Mouse (Mus musculus) CH12.LX (cell line): ENCODE measurements around the gene Tuba8. TPM values are rescaled to one million over a fixed set of nuclear protein-coding genes. Genes with fewer than 3 reads are reported as not detected.

Experiments used
- DNase-seq: peaks from one replicate; pipeline ENCODE4 v3.0.0-alpha.2; 2013; ENCODE audit errors: extremely low read depth
- H3K27ac ChIP-seq: 2 replicates; pipeline ENCODE4 v1.5.1; 2012; ENCODE audit warnings: low read depth, mild to moderate bottlenecking, control low read depth, moderate library complexity; ENCODE audit not compliant: insufficient read depth
- H3K27me3 ChIP-seq: replicated peaks from 2 replicates; pipeline ENCODE3; 2012; ENCODE audit warnings: inconsistent platforms
- H3K36me3 ChIP-seq, 2 experiments: replicated peaks in 1 of 2; 2 replicates each; pipeline versions ENCODE3 to v1.6.1; 2012; ENCODE audit warnings: inconsistent platforms in 1 of 2, low read length in 1 of 2, mild to moderate bottlenecking in 1 of 2, mixed read lengths in 1 of 2, moderate library complexity in 1 of 2; ENCODE audit not compliant: control insufficient read depth in 1 of 2, insufficient read depth in 1 of 2
- H3K4me1 ChIP-seq, 2 experiments: 2 replicates each; pipeline ENCODE4 v1.6.1; 2012; ENCODE audit warnings: inconsistent platforms in 1 of 2, moderate library complexity in 1 of 2; ENCODE audit not compliant: insufficient read depth in 2 of 2, control insufficient read depth in 1 of 2
- H3K4me2 ChIP-seq: 2 replicates; pipeline ENCODE4 v1.6.1; 2012; ENCODE audit warnings: low read depth, mild to moderate bottlenecking, control low read depth; ENCODE audit not compliant: poor library complexity, insufficient read depth, severe bottlenecking
- H3K4me3 ChIP-seq, 3 experiments: fragments of 150-350 bp in 1 of 3; sonication (generic) in 1 of 3; replicated peaks in 1 of 3; 2 replicates each; pipeline versions ENCODE3 to v1.5.1; 2011 to 2012; ENCODE audit warnings: low read depth in 2 of 3, low read length in 2 of 3, mild to moderate bottlenecking in 2 of 3, moderate library complexity in 2 of 3, control low read depth in 1 of 3, improper control_type of control experiment in 1 of 3, inconsistent platforms in 1 of 3, mixed read lengths in 1 of 3; ENCODE audit not compliant: poor library complexity in 1 of 3
- H3K79me2 ChIP-seq: replicated peaks from 2 replicates; pipeline ENCODE4 v1.6.1; 2012; ENCODE audit warnings: mild to moderate bottlenecking, moderate library complexity; ENCODE audit not compliant: control insufficient read depth, poor library complexity, insufficient read depth, severe bottlenecking; ENCODE audit errors: extremely low read depth
- H3K9ac ChIP-seq: 2 replicates; pipeline ENCODE4 v1.6.1; 2012; ENCODE audit warnings: low read depth, mild to moderate bottlenecking, control low read depth, moderate library complexity; ENCODE audit not compliant: insufficient read depth
- H3K9me3 ChIP-seq: replicated peaks from 2 replicates; pipeline ENCODE3; 2012; ENCODE audit warnings: low read length, inconsistent platforms, mixed read lengths
- CTCF ChIP-seq, 2 experiments: IDR thresholded peaks in 1 of 2; conservative IDR thresholded peaks in 1 of 2; 2 replicates each; pipeline ENCODE4 v1.5.1; 2011 to 2012; ENCODE audit warnings: low read depth in 2 of 2, low read length in 2 of 2, improper control_type of control experiment in 1 of 2, inconsistent platforms in 1 of 2, mild to moderate bottlenecking in 1 of 2, moderate library complexity in 1 of 2
- E2F4 ChIP-seq: IDR thresholded peaks from 2 replicates; pipeline ENCODE4 v1.6.1; 2011; ENCODE audit warnings: low read depth, low read length, improper control_type of control experiment; ENCODE audit not compliant: insufficient replicate concordance
- EP300 ChIP-seq: IDR thresholded peaks from 2 replicates; pipeline ENCODE4 v1.6.1; 2011; ENCODE audit warnings: low read length, improper control_type of control experiment
- ETS1 ChIP-seq: conservative IDR thresholded peaks from 2 replicates; pipeline ENCODE4 v1.6.1; 2012; ENCODE audit warnings: low read depth, mild to moderate bottlenecking, inconsistent platforms, low read length, improper control_type of control experiment, moderate library complexity
- IRF4 ChIP-seq: IDR thresholded peaks from 2 replicates; pipeline ENCODE4 v1.6.1; 2014; ENCODE audit warnings: low read depth, mild to moderate bottlenecking, inconsistent platforms, low read length, improper control_type of control experiment
- JUN ChIP-seq: IDR thresholded peaks from 2 replicates; pipeline ENCODE4 v1.6.1; 2011; ENCODE audit warnings: low read depth, mild to moderate bottlenecking, low read length, improper control_type of control experiment, moderate library complexity; ENCODE audit not compliant: insufficient read depth
- JUND ChIP-seq: conservative IDR thresholded peaks from 2 replicates; pipeline ENCODE4 v1.6.1; 2011; ENCODE audit warnings: low read depth, low read length, improper control_type of control experiment
- MXI1 ChIP-seq: IDR thresholded peaks from 2 replicates; pipeline ENCODE4 v1.6.1; 2011; ENCODE audit warnings: mild to moderate bottlenecking, low read depth, low read length, improper control_type of control experiment
- NELFE ChIP-seq: IDR thresholded peaks from 2 replicates; pipeline ENCODE4 v1.6.1; 2011; ENCODE audit warnings: low read depth, low read length, improper control_type of control experiment
- NRF1 ChIP-seq: IDR thresholded peaks from 2 replicates; pipeline ENCODE4 v1.6.1; 2014; ENCODE audit warnings: low read depth, mild to moderate bottlenecking, inconsistent platforms, low read length, improper control_type of control experiment, moderate library complexity
- RCOR1 ChIP-seq: conservative IDR thresholded peaks from 2 replicates; pipeline ENCODE4 v1.6.1; 2012; ENCODE audit warnings: low read depth, mild to moderate bottlenecking, inconsistent platforms, low read length, improper control_type of control experiment
- SMC3 ChIP-seq: IDR thresholded peaks from 2 replicates; pipeline ENCODE4 v1.6.1; 2011; ENCODE audit warnings: low read depth, low read length, improper control_type of control experiment
- TBP ChIP-seq: conservative IDR thresholded peaks from 2 replicates; pipeline ENCODE4 v1.6.1; 2011; ENCODE audit warnings: low read depth, low read length, improper control_type of control experiment
- TCF12 ChIP-seq: IDR thresholded peaks from 2 replicates; pipeline ENCODE4 v1.6.1; 2014; ENCODE audit warnings: low read depth, mild to moderate bottlenecking, inconsistent platforms, low read length, improper control_type of control experiment
- UBTF ChIP-seq: IDR thresholded peaks from 2 replicates; pipeline ENCODE4 v1.6.1; 2012; ENCODE audit warnings: low read depth, mild to moderate bottlenecking, inconsistent platforms, low read length, improper control_type of control experiment, moderate library complexity
- USF1 ChIP-seq: IDR thresholded peaks from 2 replicates; pipeline ENCODE4 v1.6.1; 2014; ENCODE audit warnings: low read depth, mild to moderate bottlenecking, inconsistent platforms, low read length, improper control_type of control experiment
- USF2 ChIP-seq: conservative IDR thresholded peaks from 2 replicates; pipeline ENCODE4 v1.6.1; 2011; ENCODE audit warnings: low read depth, low read length, improper control_type of control experiment
- ZKSCAN1 ChIP-seq: IDR thresholded peaks from 2 replicates; pipeline ENCODE4 v1.6.1; 2012; ENCODE audit warnings: low read depth, inconsistent platforms, low read length, improper control_type of control experiment, borderline replicate concordance
- ZMIZ1 ChIP-seq: IDR thresholded peaks from 2 replicates; pipeline ENCODE4 v1.6.1; 2012; ENCODE audit warnings: low read depth, mild to moderate bottlenecking, inconsistent platforms, low read length, improper control_type of control experiment
- dilution Hi-C: fragments of 300-500 bp; cut with MboI; formaldehyde crosslinking; loops from 2 replicates; pipeline ENCODE4 v1.14.3; 2020; ENCODE audit warnings: low sequenced_read_pairs; ENCODE audit not compliant: extremely low pct_unique_long_range_greater_than_20kb, extremely low pct_ligation_motif_present
- in situ Hi-C: fragments of 300-500 bp; cut with MboI; formaldehyde crosslinking; loops from 3 replicates; pipeline ENCODE4 v1.14.3; 2019; ENCODE audit warnings: low sequenced_read_pairs, low pct_ligation_motif_present, low pct_unique_long_range_greater_than_20kb, mixed read lengths
- polyA plus RNA-seq: library from polyadenylated mRNA; unstranded; fragments of >175 nt; gene quantifications from 2 replicates; pipeline ENCODE4 v1.2.1, GENCODE M21; 2012; ENCODE audit warnings: low read depth; ENCODE audit not compliant: insufficient read length
- total RNA-seq, 2 experiments: library from RNA; depleted of rRNA; stranded (reverse); fragments of 300-350 nt in 1 of 2; fragments of >200 nt in 1 of 2; gene quantifications; 2 replicates each; pipeline ENCODE4 v1.2.3; 2012 to 2014

Gene Tuba8
- total and polyA plus RNA-seq, 3 experiments, result not detected

DNA sequence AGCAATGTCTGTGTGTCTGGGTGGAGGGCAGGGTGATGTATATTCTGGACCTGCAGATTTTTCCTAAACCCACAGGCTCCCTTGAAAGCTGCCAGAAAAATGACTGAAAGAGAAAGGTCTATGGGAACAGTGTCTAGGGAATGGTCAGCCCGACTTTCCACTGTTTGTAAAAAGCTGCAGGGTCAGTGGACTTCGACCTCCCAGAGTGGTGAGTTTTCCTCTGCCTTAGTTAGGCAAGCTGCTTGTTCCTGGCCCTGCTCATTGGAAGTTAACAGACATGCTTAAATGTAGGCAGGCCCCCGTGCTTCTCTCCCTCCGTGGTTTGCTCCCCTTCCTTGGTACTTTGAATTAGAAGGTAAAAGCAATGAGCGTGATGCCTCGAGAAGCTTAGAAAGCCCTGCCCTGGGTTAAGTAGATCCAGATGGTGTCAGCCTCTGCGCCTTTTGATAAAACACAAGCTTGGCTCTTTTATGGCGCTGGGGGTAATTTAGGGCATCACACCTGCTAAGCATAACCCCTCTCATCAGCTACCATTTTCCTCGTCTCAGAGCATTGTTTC, 12.6 kb upstream of the Tuba8 start:
- dilution Hi-C loops (no loop called here), in situ Hi-C loops (no loop called here)
- Histone ChIP-seq H3K79me2 (no peaks in the 10 kb centered on the region), H3K9ac (no peak overlapping the region), H3K27ac (no peak overlapping the region), H3K36me3 (peaks cover 0 to 13% of the 10 kb centered on the region in 2 experiments), H3K4me1 (peaks cover 29 to 42% of the 10 kb centered on the region in 2 experiments), H3K27me3 (no peaks in the 10 kb centered on the region), H3K4me2 (no peak overlapping the region), H3K9me3 (no peaks in the 10 kb centered on the region), H3K4me3 (no peak overlapping the region)
- no peak for DNase-seq
- TF ChIP-seq CTCF (conservative IDR thresholded peaks at IDR 0.05 in 1 of 2, IDR thresholded peaks at IDR 0.05 in 1 of 2; ENCODE audit: low read depth in 2 of 2, low read length in 2 of 2) (no peak), TCF12 (no peak), NRF1 (no peak), ZMIZ1 (no peak), USF1 (no peak), NELFE (no peak), UBTF (no peak), RCOR1 (no peak), SMC3 (no peak), E2F4 (no peak), JUN (no peak), EP300 (no peak), IRF4 (no peak), ETS1 (no peak), JUND (no peak), MXI1 (no peak), USF2 (no peak)

DNA sequence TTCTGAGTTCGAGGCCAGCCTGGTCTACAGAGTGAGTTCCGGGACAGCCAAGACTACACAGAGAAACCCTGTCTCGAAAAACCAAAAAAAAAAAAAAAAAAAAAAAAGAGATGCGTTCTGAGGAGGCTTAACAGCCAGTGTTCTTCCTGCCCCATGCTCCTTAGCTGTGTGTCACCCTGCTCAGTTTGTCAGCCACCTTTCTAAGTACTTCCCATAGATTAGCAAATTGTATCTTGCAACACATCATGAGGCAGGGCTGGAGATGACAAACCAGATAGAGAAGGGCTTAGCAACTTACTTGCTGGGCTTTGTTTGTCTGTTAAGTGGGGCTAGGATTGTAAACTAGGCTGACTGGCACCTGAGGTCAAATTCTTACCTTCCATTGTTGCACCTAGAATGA, 10.0 kb upstream of the Tuba8 start:
- in situ Hi-C loops, result no loop called here
- Histone ChIP-seq H3K27me3 (no peaks in the 10 kb centered on the region), H3K27ac (no peak overlapping the region), H3K36me3 (peaks cover 0 to 10% of the 10 kb centered on the region in 2 experiments), H3K79me2 (no peaks in the 10 kb centered on the region), H3K4me2 (no peak overlapping the region), H3K9ac (no peak overlapping the region), H3K4me1 (peaks cover 13 to 22% of the 10 kb centered on the region in 2 experiments), H3K4me3 (no peak overlapping the region), H3K9me3 (no peaks in the 10 kb centered on the region)
- TF ChIP-seq ZKSCAN1 (no peak), MXI1 (no peak), TBP (no peak), NELFE (no peak), E2F4 (no peak)
- dilution Hi-C loops, result no loop called here
- DNase-seq, result no peak
